Mouse (Mus musculus): ENCODE measurements around the gene Hnrnpa2b1. TPM values are rescaled to one million over a fixed set of nuclear protein-coding genes. Genes with fewer than 3 reads are reported as not detected.

Hnrnpa2b1 gene
- 1,728 and 1,808 TPM in 2 replicates for polyA plus RNA-seq (2014; fragmentation: Nextera tagmentation; extraction: Ambion mirVana)

DNA sequence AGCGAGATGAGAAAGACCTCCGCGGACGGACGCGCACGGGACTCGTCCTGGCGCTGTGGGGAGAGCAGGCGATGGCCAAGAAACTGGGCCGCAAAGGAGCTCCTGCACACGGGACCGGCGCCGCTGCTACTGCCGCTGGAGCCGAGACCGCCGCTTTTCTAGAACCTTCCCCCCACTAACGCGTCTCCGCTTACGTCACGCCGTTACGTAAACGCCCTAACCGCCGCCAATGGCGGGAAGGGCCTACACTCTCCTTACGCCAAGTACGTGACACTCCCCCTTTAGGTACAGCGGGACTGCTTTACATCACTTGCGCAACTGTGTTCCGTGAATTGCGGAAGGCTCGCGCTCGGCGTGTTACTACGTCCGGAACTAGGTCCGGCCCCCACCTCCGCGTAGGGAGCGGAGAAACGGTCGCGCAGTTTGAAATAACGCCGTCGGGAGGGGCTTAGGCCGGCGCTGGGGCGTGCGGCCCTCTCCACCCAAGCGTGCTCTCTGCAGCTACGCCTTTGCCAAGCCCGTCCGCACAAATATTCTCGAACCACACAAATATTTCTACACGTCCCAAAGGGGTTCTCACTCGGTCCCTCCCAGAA is at the start of gene Hnrnpa2b1:
Gene Hnrnpa2b1, minus strand, starts transcription at position 180 of the 596 bp plus-strand sequence.
- Histone ChIP-seq H3K4me2 (ENCODE audit: low read depth, low read length, severe bottlenecking) (peak within 1 kb of the TSS; percentile 48), H3K9me3 (ENCODE audit: control insufficient read depth, low read length) (no peaks in the 10 kb centered on the region), H3K4me3 (ENCODE audit: low read depth, low read length) (peak within 1 kb of the TSS; percentile 96), H3K36me3 (ENCODE audit: control insufficient read depth, insufficient read depth, low read length) (peaks cover 12% of the 10 kb centered on the region), H3K9ac (ENCODE audit: low read length) (peak within 1 kb of the TSS; percentile 100), H3K4me1 (replicated peaks; ENCODE audit: control insufficient read depth, insufficient read depth, low read length) (peaks cover 7% of the 10 kb centered on the region; the same call in 1 of the 2 replicates), H3K27ac (ENCODE audit: low read depth, low read length) (peak within 1 kb of the TSS; percentile 100), H3K27me3 (ENCODE audit: control insufficient read depth, insufficient read depth, low read length) (no peaks in the 10 kb centered on the region)
- under 1% methylated on average over 63 of the region's 63 CpGs for WGBS
- peak; percentile 91 for ATAC-seq (replicated peaks; ENCODE audit: low FRiP score)
- peak; percentile 99 for DNase-seq (ENCODE audit: low spot score)

DNA sequence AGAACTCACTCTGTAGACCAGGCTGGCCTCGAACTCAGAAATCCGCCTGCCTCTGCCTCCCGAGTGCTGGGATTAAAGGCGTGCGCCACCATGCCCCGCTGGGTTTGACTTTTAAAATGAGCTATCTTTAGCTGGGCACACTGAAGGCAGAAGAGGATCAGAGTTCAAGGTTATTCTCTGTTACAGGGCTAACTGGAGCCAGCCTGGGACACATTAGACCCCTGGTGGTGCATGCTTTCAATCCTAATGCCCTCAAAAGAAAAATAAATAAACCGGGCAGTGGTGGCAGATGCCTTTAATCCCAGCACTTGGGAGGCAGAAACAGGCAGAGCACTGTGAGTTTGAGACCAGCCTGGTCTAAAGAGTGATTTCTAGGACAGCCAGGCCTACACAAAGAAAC is 45.2 kb upstream of the Hnrnpa2b1 start:
- Histone ChIP-seq H3K4me2 (ENCODE audit: low read depth, low read length, severe bottlenecking) (no peak overlapping the region), H3K4me3 (ENCODE audit: low read depth, low read length) (no peak overlapping the region), H3K9ac (ENCODE audit: low read length) (no peak overlapping the region), H3K36me3 (ENCODE audit: control insufficient read depth, insufficient read depth, low read length) (no peaks in the 10 kb centered on the region), H3K9me3 (ENCODE audit: control insufficient read depth, low read length) (no peaks in the 10 kb centered on the region), H3K27ac (ENCODE audit: low read depth, low read length) (no peak overlapping the region), H3K27me3 (ENCODE audit: control insufficient read depth, insufficient read depth, low read length) (no peaks in the 10 kb centered on the region), H3K4me1 (replicated peaks; ENCODE audit: control insufficient read depth, insufficient read depth, low read length) (no peaks in the 10 kb centered on the region)
- no peak for DNase-seq (ENCODE audit: low spot score)
- WGBS, result 94% methylated on average over 7 of the region's 7 CpGs
- ATAC-seq (replicated peaks; ENCODE audit: low FRiP score), result no peak

DNA sequence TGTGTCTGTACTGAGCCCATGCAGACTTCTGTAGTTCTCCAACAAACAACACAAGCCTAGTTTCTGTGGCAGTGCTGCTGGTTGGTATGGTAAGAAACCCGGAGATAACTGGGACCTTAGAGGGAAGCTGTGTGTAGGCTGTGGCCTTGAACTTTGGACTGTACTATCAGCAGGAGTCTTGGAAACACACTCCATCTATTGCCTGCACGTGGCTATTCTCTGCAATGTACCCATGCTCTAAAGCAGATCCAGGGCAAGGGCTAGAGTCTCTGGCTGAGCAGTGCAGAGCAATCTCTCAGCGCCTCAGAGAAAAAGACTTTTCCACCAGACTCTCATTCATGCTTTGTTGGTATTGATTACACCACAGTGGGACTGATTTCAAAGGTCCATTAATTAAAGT is 44.1 kb upstream of the Hnrnpa2b1 start:
- H3K4me3 ChIP-seq (ENCODE audit: low read depth, low read length), result no peak overlapping the region
- no peaks in the 10 kb centered on the region; the same call in 1 of the 2 replicates for H3K4me1 ChIP-seq (replicated peaks; ENCODE audit: control insufficient read depth, insufficient read depth, low read length)
- no peaks in the 10 kb centered on the region for H3K36me3 ChIP-seq (ENCODE audit: control insufficient read depth, insufficient read depth, low read length)
- H3K27ac ChIP-seq (ENCODE audit: low read depth, low read length), result no peak overlapping the region
- 85% methylated on average over 3 of the region's 3 CpGs for WGBS
- no peak for DNase-seq (ENCODE audit: low spot score)
- H3K9me3 ChIP-seq (ENCODE audit: control insufficient read depth, low read length), result no peaks in the 10 kb centered on the region
- no peaks in the 10 kb centered on the region for H3K27me3 ChIP-seq (ENCODE audit: control insufficient read depth, insufficient read depth, low read length)
- H3K4me2 ChIP-seq (ENCODE audit: low read depth, low read length, severe bottlenecking), result no peak overlapping the region
- H3K9ac ChIP-seq (ENCODE audit: low read length), result no peak overlapping the region
- no peak for ATAC-seq (replicated peaks; ENCODE audit: low FRiP score)

DNA sequence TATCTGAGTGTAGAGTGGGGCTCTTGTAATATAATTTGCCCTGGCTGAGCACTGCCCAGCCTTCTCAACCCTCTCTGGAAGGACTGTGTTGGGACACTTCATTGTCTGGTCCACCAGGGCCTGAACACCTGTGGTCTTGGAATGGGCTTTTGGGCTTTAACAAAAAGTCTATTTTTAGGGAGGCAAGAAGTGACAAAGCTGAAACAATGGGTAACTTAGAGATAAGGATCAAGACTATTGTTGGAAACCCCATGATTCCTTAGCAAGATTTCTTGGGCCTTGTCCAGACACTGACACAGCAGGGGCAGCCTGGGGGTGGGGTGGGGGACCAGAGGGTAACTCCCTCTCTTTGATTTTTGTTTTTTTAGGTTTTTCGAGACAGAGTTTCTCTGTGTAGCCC is 41.3 kb upstream of the Hnrnpa2b1 start:
- Histone ChIP-seq H3K4me1 (replicated peaks; ENCODE audit: control insufficient read depth, insufficient read depth, low read length) (no peaks in the 10 kb centered on the region; the same call in 1 of the 2 replicates), H3K4me2 (ENCODE audit: low read depth, low read length, severe bottlenecking) (no peak overlapping the region), H3K9ac (ENCODE audit: low read length) (no peak overlapping the region), H3K27me3 (ENCODE audit: control insufficient read depth, insufficient read depth, low read length) (no peaks in the 10 kb centered on the region), H3K36me3 (ENCODE audit: control insufficient read depth, insufficient read depth, low read length) (no peaks in the 10 kb centered on the region), H3K9me3 (ENCODE audit: control insufficient read depth, low read length) (no peaks in the 10 kb centered on the region), H3K4me3 (ENCODE audit: low read depth, low read length) (no peak overlapping the region), H3K27ac (ENCODE audit: low read depth, low read length) (no peak overlapping the region)
- DNase-seq (ENCODE audit: low spot score), result no peak
- ATAC-seq (replicated peaks; ENCODE audit: low FRiP score), result no peak
- 24% methylated on average over 1 of the region's 1 CpGs for WGBS

DNA sequence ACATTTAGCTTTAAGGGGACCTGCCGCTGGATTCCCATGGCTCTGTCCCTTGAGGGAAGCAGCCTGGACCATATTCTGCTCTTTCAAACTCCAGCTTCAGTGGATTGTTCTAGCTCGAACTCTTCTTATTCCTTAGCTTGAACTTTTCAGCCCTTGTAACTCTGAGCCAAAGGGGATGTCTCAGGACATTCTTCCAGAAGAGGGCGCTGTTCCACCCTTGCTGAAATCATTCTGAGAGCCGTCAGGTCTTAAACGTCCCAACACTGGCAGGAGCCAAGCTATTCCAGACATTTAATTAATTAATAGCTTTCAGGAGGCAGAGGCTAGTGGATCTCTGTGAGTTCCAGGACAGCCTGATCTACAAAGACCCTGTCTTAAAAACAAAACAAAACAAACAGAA is 40.4 kb upstream of the Hnrnpa2b1 start:
- WGBS, result 35% methylated on average over 5 of the region's 5 CpGs
- ATAC-seq (replicated peaks; ENCODE audit: low FRiP score), result no peak
- H3K27ac ChIP-seq (ENCODE audit: low read depth, low read length), result no peak overlapping the region
- no peaks in the 10 kb centered on the region; the same call in 1 of the 2 replicates for H3K4me1 ChIP-seq (replicated peaks; ENCODE audit: control insufficient read depth, insufficient read depth, low read length)
- no peak for DNase-seq (ENCODE audit: low spot score)
- H3K36me3 ChIP-seq (ENCODE audit: control insufficient read depth, insufficient read depth, low read length), result no peaks in the 10 kb centered on the region
- H3K4me3 ChIP-seq (ENCODE audit: low read depth, low read length), result no peak overlapping the region
- no peaks in the 10 kb centered on the region for H3K9me3 ChIP-seq (ENCODE audit: control insufficient read depth, low read length)
- H3K27me3 ChIP-seq (ENCODE audit: control insufficient read depth, insufficient read depth, low read length), result no peaks in the 10 kb centered on the region
- H3K4me2 ChIP-seq (ENCODE audit: low read depth, low read length, severe bottlenecking), result no peak overlapping the region
- H3K9ac ChIP-seq (ENCODE audit: low read length), result no peak overlapping the region

DNA sequence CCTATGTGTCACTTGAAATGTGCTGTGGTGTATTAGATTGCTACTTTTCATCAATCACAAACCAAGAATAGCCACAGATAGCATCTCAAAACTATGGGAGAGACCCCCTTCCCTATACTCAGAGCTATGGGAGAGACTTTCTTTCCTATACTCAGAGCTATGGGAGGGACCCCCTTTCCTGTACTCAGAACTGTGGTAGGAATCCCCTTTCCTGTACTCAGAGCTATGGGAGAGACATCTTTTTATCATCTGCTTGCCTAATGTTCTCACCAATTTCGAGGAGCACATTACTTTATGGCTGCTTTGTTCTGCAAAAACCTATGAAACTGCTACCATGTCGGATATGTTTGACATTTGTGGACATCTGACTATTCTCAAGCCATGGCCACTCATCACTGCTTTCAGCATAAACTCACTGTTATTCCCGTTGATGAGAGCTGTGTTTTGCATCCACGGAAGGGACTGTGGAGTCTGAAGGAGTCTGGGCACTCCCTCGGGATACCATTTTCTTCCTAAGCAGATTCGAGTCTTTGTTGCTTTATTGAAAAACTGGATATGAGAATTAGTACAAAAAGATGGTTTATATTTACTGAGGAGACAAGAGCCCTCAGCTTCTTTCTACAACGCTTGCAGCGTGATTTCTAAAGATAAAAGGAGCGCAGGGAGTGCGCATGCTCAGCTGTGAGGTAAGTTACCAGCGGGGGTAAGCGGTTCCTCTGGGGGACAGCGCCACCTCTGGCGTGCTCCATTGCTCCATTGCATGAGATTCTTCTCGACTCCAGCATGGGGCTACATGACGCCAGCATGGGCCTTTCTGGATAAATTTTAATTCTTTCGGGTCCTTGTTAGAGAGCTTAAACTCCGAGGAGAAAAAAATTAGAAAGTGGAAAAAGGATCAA is 39.3 kb upstream of the Hnrnpa2b1 start:
- H3K9ac ChIP-seq (ENCODE audit: low read length), result peak overlapping the region; percentile 39; the same call in 1 of the 2 replicates
- peak; percentile 85 for DNase-seq (ENCODE audit: low spot score)
- no peaks in the 10 kb centered on the region for H3K36me3 ChIP-seq (ENCODE audit: control insufficient read depth, insufficient read depth, low read length)
- no peaks in the 10 kb centered on the region for H3K27me3 ChIP-seq (ENCODE audit: control insufficient read depth, insufficient read depth, low read length)
- H3K9me3 ChIP-seq (ENCODE audit: control insufficient read depth, low read length), result no peaks in the 10 kb centered on the region
- H3K4me1 ChIP-seq (replicated peaks; ENCODE audit: control insufficient read depth, insufficient read depth, low read length), result no peaks in the 10 kb centered on the region; the same call in 1 of the 2 replicates
- H3K4me2 ChIP-seq (ENCODE audit: low read depth, low read length, severe bottlenecking), result peak overlapping the region; percentile 43
- ATAC-seq (replicated peaks; ENCODE audit: low FRiP score), result no peak
- no peak overlapping the region for H3K27ac ChIP-seq (ENCODE audit: low read depth, low read length)
- WGBS, result 29% methylated on average over 18 of the region's 18 CpGs
- peak overlapping the region; percentile 19 for H3K4me3 ChIP-seq (ENCODE audit: low read depth, low read length)

DNA sequence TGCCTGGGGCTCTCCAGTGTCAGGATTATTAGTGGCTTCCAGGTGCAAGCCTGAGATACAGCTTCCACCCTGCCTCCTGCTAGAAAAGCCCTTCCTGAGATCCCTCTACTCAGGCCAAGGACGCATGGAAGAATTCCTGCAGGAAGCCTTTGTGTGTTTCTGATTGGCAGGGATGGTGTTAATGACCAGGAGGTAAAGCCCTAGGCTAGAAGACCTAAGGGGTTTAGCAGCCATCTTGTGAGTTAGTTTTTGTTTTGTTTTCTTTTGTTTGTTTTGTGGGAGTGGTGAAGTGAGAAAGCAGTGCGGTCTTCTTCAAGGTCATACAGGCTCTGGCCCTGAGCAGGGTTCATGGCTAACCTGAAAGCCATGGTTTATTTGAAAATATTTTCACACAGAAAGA is 37.9 kb upstream of the Hnrnpa2b1 start:
- no peak overlapping the region for H3K4me3 ChIP-seq (ENCODE audit: low read depth, low read length)
- ATAC-seq (replicated peaks; ENCODE audit: low FRiP score), result no peak

DNA sequence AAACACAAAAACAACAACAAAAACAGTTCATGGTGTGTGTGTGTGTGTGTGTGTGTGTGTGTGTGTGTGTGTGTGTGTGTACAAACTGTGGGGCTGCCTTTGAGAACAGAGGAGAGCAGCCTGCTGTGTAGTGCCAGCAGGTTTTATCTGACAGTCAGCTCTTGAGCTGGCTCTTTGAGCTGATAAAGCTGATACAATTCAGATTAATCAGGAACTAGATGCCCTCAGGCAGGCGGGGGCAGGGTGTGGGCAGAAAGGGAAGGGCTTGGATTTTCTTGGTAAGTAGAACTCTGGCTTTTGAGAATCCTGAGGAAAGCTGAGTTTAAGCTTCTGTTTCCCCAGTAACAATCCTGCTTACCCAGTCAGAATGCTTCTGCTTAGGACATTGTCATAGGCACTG is 36.0 kb upstream of the Hnrnpa2b1 start:
- WGBS, result 64% methylated on average over 1 of the region's 1 CpGs
- DNase-seq (ENCODE audit: low spot score), result no peak
- H3K9me3 ChIP-seq (ENCODE audit: control insufficient read depth, low read length), result no peaks in the 10 kb centered on the region

More for the DNA sequence above, 37.9 kb upstream of the Hnrnpa2b1 start:
- H3K4me1 ChIP-seq (replicated peaks; ENCODE audit: control insufficient read depth, insufficient read depth, low read length), result no peaks in the 10 kb centered on the region; the same call in 1 of the 2 replicates
- WGBS, result 63% methylated on average over 2 of the region's 2 CpGs
- H3K27me3 ChIP-seq (ENCODE audit: control insufficient read depth, insufficient read depth, low read length), result no peaks in the 10 kb centered on the region
- no peaks in the 10 kb centered on the region for H3K9me3 ChIP-seq (ENCODE audit: control insufficient read depth, low read length)
- DNase-seq (ENCODE audit: low spot score), result no peak
- H3K27ac ChIP-seq (ENCODE audit: low read depth, low read length), result no peak overlapping the region
- no peak overlapping the region for H3K4me2 ChIP-seq (ENCODE audit: low read depth, low read length, severe bottlenecking)
- no peaks in the 10 kb centered on the region for H3K36me3 ChIP-seq (ENCODE audit: control insufficient read depth, insufficient read depth, low read length)
- no peak overlapping the region for H3K9ac ChIP-seq (ENCODE audit: low read length)

More for the DNA sequence above, 36.0 kb upstream of the Hnrnpa2b1 start:
- Histone ChIP-seq H3K36me3 (ENCODE audit: control insufficient read depth, insufficient read depth, low read length) (no peaks in the 10 kb centered on the region), H3K4me2 (ENCODE audit: low read depth, low read length, severe bottlenecking) (no peak overlapping the region), H3K9ac (ENCODE audit: low read length) (no peak overlapping the region), H3K27me3 (ENCODE audit: control insufficient read depth, insufficient read depth, low read length) (no peaks in the 10 kb centered on the region), H3K4me3 (ENCODE audit: low read depth, low read length) (no peak overlapping the region), H3K27ac (ENCODE audit: low read depth, low read length) (no peak overlapping the region), H3K4me1 (replicated peaks; ENCODE audit: control insufficient read depth, insufficient read depth, low read length) (no peaks in the 10 kb centered on the region; the same call in 1 of the 2 replicates)
- no peak for ATAC-seq (replicated peaks; ENCODE audit: low FRiP score)

All from forebrain, embryonic 11.5 days (tissue).